Mouse (Mus musculus) urinary bladder, postnatal 36 days (tissue): ENCODE results near the gene Hs1bp3.

Experiments
- DNase-seq, 2 experiments: peaks; one replicate each; pipeline ENCODE4 v3.0.0; 2022; ENCODE audit warnings: low spot score in 2 of 2, mixed read lengths in 1 of 2

Hs1bp3 gene

DNA sequence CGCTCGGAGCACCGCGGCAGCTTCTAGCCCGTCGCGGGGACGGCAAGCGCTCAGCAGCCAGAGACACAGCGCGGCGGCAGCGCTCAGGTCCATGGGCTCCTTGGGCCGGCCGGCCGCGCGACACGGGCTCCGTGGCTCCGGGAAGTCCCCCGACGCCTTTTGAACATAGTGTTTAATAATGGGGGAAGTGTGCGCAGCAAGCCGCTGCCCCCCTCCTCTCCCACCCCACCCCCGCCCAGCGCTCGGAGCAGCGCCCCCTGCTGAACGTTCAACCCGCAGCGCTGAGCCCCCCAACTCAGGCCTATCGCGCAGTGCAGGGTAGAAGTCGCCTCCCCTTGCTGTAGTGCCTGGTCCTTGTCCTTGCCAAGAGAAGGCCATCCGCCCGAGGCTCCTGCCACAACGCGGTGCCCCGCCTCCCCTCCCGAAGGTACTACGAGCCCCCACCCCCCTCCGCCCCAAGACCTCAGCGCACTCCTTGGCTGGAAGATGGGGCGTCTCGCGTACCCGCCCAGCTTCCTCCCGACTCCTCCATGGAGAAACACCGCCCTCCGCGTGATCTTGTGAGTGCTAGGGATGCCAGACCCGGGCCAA is 11.3 kb upstream of the Hs1bp3 start, which contains the start of gene Gdf7:
Gdf7 (minus strand) TSS at position 114 of the 591 bp plus-strand sequence.
- DNase-seq: no peak

DNA sequence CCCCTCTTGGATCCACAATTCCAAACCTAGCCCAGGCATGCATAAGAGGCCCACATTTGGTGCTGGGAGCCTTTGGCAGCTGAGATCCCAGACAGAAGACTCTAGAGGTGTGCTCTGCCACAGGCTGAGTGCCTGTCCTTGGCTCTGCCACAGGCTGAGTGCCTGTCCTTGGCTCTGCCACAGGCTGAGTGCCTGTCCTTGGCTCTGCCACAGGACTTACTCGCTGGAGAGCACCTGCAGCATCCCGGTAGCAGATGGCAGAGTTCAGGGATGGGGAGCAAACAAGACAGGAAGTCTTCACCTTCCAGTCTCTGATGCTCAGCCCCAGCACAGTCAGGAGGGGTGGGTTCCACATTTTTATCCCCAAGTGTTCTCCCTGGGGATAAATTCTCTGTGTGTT is 8.0 kb upstream of the Hs1bp3 start:
- DNase-seq: no peak

DNA sequence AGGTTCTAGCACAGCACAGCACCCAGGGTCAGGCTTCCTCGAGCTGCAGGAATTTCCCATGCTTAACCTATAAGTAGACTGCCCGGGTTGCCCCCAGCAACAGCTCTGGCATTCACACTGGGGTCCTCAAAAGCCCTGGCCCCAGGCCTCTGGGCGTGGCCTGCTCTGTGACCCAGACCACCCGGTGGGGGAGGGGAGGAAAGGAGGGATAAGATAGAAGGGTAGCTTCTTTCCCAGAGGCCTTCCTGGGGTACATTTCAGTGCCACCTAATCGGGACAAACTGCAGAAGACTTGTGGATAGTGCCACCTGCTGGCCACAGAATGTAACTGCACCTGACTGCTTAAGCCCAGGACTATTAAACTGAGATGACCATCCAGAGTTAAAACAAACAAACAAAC is 6.8 kb upstream of the Hs1bp3 start:
- peak; percentile 48 to 49 for DNase-seq

DNA sequence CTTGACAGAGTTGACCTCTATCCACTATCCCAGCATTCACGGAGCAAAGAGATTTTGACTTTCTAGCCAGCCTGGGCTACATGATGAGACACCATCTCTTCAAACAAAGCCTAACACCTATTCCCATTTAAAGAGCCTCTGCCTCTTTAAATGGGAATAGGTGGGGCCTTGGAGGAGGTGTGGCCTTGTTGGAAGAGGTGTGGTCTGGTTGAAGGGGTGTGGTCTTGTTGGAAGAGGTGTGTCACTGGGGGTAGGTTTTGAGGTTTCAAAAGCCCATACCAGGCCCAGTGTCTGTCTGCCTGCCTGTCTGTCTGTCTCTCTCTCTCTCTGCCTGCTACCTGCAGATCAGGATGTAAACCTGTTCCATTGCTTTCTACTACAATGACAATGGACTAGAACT is 6.3 kb upstream of the Hs1bp3 start:
- DNase-seq: no peak

DNA sequence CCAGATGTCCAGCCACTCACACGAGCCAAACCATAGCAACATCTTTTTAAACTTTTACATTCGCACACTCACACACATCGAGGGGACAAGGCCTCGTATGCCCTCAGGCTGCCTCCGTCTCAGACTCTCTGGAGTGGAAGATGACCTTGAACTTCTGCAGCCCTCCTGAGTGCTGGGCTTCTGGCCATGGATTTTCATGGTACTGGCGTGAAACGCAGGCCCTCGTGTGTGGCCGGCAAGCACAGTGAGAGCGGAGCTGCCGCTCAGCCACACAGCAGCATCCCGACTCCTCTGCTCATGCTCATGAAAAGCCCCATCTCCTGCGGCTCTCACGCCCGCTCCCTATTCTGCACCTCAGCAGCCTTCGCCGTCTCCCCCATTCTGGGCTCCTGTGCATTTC is 2.2 kb upstream of the Hs1bp3 start:
- DNase-seq: no peak

DNA sequence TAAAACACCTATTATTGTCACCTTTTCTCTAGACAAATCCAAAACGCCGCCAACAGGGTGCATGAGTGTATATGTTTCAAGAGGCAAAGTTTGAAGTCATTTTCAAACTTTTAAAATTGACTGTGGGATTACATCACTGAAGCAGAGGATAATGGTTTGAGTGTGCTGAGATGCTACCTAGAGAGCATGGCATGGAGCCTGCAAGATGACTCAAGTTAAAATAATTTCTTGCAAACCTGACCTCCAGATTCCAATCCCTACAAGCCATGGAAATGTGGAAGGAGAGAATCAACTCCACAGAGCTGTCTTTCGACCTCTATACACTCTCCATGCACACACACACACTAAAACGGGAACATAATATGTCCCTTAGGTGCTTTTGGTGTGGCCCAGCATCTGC is 966 bp upstream of the Hs1bp3 start:
- no peak for DNase-seq

DNA sequence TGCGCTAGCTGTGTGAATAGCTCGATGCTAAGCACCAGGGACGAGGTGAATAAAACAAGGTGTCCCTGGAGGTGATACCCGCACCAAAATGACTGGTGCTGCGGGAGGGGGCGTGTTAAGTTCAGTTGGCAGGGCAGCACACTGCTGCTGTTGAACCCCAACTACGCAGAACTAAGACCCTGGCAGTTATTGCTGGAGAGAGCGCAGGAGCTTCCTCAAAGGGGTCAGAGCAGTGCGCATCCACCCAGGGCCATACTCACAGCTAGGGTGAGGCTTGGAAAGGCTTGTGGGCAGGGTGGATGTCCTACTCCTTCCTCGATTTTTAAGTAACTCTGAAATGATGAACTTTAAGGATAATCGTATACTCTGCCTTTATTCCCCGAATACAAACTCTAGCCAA is 541 bp downstream of the Hs1bp3 start:
- DNase-seq: no peak

DNA sequence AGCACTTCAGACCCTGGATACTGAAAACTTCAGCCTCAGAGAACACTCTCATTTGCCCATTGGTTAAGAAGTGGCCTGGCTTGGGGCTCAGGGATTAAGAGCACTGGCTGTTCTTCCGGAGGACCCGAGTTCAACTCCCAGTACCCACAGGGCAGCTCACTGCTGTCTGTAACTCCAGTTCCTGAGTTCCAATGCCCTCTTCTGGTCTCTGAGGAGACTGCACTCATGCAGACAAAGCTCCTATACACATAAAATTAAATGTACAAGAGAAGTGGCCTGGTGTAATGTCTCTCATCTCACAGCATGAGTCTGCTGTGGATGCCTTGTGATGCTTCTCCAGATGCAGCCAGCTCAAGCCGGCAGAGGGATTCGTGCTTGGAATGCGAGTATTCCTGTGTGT is 3.3 kb downstream of the Hs1bp3 start:
- no peak for DNase-seq

DNA sequence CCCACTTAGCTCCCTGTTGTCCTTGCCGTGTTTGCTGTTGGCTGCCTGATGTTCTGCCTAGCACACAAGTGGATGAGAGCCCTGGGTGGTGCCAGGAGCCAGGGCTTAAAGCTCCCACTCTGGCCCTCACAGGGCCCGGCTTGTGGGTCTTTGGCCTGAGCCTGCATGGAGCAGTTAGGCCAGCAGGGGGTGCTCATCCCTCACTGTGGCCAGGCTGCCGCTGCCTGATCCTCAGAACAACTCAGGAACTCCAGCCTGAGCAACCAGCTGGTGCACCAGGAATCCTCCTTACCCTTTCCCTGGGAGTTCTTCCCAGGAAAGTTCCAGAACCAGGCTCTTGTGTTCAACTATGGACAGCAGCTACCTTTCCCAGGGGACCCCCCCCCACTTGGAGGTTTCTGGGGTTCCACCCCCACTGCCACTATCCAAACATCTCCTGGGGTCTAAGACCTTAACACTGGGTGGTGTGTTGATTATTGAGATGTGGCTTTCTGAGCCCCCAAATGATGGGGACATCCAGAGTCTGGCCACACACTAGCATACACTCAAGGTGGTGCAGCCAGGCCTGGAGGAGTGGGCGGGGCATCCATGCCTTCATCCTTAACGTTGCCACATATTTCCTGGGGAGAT is 7.0 kb downstream of the Hs1bp3 start:
- DNase-seq: peak; percentile 60 to 78

DNA sequence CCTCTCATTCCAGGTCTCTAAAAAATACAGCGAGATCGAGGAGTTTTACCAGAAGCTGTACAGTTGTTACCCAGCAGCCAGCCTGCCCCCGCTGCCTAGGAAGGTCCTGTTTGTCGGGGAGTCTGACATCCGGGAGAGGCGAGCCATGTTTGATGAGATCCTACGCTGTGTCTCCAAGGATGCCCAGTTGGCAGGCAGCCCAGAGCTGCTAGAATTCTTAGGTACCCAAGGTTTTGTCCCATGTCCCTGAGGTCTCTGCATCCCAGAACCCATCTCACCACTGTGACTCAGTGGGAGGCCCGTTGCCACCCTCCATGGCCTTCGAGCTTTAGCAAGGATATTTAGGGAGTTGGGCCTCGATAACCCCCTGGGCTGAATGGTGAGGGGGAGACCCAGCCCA is 8.3 kb downstream of the Hs1bp3 start:
- no peak for DNase-seq

DNA sequence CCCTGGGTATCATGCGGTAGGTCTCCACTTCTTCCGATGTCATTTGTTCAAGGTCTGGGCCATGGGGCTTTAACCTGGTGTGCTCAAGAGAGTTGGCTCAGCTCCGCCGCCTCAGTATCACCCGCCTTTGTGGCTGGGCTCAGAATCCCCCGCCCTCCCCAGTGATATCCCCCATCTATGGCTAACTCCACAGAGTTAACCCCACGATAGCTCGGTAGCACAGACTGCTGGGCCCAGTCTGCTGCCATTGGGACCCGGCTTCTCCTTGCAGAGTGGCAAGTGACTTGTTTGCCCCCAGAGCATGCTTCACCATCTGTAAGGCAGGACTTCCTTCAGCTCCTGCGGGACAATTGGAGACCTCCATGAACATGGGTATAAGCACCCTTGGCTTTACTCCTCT is 10.9 kb downstream of the Hs1bp3 start:
- DNase-seq: no peak

DNA sequence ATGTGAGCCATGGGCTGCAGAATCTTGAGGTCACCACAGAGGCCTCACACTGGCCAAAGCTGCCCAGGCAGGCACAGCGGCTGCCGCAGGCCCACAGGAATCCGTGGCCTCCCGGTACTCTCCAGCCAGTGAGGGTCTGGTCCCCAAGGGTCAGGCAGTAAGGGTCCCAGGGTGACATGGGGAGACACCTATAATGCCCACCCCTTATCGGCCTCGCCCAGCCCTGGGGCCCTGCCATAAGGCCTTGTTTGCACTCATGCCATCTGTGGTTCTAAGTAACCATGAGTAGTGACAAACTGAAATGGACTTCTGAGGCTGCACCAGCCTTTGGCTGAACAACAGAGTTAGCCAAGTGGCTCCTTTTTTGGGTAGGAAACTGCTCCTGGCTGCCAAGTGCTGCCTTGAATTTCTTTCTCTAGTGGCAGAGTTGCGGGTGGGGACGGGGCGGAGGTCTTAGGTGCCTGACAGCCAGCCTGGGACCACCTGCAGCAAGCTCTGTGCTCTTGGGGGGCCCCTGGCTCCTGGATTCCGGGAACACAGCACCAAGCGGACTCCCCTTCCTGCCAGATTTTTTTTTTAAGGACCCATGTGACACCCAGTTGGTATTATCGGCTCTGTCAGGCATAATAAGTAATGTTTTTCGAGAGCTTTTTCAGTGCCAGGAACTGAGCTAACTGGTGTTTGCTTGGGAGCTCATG is 12.2 kb downstream of the Hs1bp3 start:
- no peak for DNase-seq

DNA sequence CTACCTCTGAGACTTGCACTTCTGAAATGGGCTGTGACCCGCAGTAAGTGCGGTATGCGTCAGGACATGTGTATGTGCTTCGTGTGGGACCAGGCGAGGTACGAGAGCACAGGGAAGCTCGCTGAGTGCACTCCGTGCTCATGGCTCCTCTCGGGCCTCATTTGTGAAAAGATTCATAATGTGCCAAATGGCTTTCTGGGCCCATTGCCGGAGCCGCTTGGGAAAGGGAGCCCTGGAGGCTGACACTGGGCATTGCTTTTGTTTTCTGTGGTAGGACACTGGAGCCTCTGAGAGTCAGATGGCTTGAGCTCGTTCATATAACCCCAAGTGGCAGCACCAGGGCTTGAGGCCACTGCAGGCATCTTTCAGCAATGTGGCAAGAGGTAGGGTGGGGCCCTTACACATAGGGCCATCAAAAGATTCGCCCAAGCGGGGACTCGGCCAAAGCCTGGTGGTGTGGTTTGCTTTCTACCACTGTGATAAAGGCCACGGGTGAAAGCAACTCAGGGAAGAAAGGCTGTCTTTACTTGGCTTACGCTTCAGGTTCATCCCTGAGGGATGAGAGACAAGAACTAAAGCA is 12.8 kb downstream of the Hs1bp3 start:
- DNase-seq: peak in 1 of 2 experiments; percentile 43

DNA sequence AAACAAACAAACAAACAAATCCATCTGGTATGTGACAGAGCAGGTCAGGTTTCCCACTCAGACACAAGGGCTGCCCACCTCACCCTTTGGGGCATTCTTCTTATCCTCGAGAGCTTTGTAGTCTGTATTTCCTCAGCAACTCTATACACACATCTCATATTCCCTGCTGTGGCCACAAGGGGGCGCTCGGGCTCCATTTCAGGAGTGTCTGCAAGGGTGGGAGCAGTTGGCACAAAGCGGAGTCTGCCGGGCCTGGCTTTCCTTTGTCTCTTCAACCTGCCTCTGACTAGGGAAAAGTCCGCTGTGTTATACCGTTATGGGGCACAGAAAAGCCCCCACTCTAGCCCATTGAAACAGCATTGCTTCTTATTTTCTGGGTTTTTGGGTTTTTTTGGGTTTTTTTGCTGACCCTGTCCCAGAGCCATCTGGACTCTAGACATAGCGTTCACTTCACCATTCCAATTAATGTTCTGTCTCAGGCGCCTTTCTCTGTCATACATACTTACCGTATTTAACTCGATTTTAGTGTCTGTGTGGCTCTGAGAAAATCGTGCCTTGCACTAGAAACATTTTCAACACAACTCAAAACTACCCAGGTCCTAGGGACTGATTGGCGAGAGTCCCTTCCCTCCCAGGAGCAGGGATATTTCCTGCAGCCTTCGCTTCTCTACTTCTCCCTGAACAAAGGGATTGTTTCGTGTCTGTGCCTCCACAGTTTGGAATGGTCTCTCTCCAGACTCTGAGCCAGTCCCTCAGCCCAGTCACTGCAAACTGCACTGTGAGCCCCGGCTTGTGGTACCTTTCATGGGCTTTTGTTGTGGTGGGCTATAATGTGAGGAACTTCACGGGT is 13.8 kb downstream of the Hs1bp3 start:
- DNase-seq: peak; percentile 87 to 93

DNA sequence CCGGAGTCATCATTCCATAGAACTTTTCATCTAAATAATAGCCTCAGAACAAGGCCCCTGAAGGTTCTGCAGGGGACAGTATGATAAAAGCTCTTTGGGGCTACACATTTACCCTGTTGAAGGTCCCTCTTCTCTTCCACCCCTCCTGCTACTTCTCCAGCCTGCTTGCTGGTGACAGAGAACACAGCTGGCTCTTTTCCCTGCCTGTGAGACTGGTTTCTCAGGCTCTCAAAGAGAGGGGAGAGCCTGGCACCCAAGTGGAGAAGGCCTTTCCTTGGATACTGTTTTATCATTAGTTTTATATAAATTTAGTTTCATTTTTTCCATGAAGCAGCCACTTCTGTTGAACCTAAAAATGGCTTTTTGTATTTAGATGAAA is 14.4 kb downstream of the Hs1bp3 start:
- no peak for DNase-seq

DNA sequence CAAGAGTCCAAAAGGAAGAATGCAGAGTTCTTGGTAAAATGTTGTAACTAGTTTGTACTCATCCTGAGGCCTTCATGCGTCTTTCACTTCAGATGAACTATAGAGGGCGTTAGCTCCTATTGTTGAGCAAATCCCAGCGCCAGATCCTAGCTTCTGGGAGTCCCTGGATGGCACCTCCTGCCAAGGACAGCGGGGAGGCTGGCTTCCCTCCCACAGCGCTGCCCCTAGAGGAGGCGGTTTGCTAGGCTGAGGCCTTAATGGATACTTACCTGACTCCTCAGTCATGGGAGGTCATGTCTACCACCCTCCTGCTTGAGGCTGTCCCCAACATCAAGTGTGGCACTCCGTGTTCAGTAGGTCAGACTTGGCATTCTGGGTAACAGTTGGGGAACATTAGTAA is 16.0 kb downstream of the Hs1bp3 start:
- no peak for DNase-seq

DNA sequence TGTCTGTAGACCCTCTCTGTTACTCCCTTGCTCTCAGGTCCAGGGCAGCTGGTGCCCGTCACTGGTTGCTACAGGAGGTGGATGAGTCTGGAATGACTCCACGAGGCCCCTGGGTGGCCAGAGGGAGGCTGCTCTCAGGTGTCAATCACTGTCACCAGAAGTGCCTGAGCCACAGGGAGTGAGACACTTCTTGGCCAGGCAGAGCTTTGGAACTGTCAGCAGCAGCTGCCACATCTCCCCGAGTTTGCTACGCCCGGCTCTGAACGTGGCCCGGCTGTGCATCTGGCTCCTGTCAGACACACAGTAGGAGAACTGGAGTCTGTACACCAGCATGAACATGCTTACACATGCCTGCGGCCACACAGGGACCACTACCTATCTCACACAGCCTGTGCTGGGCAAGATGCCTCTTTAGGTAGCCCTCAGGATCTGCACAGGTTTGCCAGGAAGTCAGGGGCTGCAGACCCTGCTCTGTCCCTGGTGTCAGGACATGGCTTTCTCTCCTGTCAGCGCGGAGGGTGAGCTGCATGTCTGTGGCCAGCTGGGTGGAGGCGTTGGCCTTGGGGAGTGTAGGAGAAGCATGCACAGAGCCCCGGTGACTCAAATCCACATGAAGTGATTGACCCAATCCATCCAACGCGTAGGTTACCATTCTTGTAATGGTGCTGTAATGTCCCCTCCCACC is 18.4 kb downstream of the Hs1bp3 start:
- peak; percentile 39 to 51 for DNase-seq

DNA sequence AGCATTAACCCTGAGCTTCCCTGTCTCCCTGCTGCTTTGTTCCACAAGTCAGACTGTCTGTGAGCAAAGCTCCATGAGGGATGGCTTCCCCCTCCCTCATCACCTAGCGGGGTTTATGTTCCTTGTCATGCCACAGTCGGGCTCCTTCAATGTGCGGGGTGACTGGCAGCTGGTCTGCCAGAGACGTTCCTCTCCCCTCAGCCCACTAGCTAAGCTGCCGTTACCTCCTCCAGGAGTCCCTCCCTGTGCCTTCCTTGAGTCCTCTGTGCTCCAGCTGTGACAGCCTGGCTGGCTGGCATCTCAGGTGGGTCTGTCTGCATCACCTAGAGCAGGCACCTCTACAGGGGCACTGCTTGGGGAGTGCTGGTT is 18.9 kb downstream of the Hs1bp3 start:
- DNase-seq: no peak

DNA sequence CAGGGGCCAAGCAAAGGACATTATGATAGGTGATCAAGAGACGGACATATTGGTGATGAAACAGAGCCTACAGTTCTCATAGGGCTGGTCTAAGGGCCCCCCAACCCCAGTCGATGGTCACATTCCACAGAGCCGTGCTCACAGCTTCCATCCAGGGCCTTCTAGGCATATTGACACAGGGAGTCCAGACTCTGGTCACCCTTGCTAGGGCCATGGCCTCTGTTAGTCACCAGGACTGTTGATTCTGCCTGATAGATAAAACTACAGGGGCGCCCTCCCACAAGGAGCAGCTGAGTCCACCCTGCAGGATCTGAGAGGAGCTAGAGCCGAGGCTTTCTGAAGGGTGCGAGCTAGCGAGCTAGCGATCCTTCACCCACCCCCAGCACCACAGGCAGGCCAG is 20.4 kb downstream of the Hs1bp3 start:
- no peak for DNase-seq

DNA sequence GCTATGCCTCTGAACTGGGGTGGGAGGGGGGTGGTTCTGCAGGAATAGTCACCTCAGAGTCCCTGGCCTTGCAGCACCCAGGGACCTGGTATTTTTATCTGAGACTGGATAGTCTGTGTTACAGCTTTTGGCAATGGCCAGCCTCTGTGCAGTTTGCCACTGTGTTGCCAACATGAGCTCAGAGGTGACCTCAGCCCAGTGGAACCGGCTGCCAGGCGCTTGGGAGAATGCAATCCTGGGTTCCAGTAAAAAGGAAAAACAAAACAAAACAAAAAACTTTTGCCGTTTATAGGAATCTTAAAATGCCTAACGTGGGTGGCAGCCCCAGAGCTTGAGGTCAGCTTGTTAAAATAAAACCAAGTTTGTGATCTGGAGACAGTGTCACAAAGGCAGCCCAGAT is 21.0 kb downstream of the Hs1bp3 start:
- DNase-seq: peak in 1 of 2 experiments; percentile 51

DNA sequence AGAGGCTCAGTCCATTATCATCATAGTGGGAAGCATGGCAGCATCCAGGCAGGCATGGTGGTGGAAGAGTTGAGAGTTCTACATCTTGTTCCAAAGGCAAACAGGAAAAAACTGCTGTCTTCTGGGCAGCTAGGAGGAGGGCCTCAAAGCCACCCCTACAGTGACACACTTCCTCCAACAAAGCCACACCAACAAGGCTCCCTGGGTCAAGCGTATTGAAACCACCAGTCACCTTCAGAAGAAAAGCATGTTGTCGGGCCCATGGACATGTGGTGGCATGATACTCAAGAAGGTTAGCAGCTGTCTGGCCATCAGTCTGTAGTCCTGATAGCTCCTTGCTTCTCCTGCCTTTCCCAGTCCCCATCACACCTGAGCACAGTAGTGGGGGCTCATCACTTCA is 22.3 kb downstream of the Hs1bp3 start:
- no peak for DNase-seq
